Mouse (Mus musculus) E14TG2a.4 (cell line): ENCODE data around the gene Uhrf1bp1.

ENCODE experiments used
- H3K27me3 ChIP-seq: 2 replicates; pipeline ENCODE4 v1.6.1; 2014; ENCODE audit warnings: low read length, control low read depth; ENCODE audit not compliant: insufficient read depth
- H3K36me3 ChIP-seq: 2 replicates; pipeline ENCODE4 v1.6.1; 2014; ENCODE audit warnings: low read length, control low read depth; ENCODE audit not compliant: insufficient read depth
- H3K4me1 ChIP-seq: replicated peaks from 2 replicates; pipeline ENCODE4 v1.6.1; 2014; ENCODE audit warnings: low read depth, low read length, control low read depth
- H3K4me3 ChIP-seq: replicated peaks from 2 replicates; pipeline ENCODE4 v1.5.1; 2014; ENCODE audit warnings: mild to moderate bottlenecking, low read length
- H3K9me3 ChIP-seq: 2 replicates; pipeline ENCODE4 v1.6.1; 2014; ENCODE audit warnings: low read length, control low read depth
- CTCF ChIP-seq: conservative IDR thresholded peaks from 2 replicates; pipeline ENCODE4 v1.5.1; 2014; ENCODE audit warnings: low read length
- NANOG ChIP-seq: IDR thresholded peaks from 2 replicates; pipeline ENCODE4 v1.6.1; 2014; ENCODE audit warnings: borderline replicate concordance, low read length, mixed read lengths
- POU5F1 ChIP-seq: IDR thresholded peaks from 2 replicates; pipeline ENCODE4 v1.6.1; 2014; ENCODE audit warnings: low read length, borderline replicate concordance

The Uhrf1bp1 gene

DNA sequence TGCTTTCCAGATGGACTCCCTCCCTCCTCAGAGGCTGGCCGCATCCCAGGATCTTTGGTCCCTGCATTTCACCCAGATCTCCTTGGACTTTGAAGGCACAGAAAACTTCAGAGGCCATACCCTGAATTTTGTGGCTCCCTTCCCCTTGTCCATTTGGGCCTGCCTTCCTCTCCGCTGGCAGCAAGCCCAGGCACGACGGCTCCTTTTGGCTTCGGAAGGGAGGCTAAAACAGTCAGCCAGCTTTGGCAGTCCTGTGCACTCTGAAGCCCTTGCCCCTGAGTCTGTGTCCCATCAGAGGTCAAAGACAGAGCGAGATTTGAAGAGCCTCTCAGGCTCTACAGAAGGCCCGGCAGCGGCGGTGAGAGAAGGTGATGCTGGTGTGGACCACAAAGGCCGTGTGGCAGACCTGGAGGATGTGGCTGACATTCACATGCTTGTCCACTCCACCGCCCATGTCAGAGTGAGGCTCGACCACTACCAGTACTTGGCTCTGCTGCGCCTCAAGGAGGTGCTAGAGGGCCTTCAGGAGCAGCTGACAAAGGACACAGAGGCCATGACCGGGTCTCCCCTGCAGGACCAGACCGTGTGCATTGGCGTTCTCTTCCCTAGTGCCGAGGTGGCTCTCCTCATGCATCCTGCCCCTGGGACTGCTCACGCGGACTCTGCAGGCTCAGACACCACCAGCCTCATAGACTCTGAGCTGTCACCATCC, 30.4 kb downstream of the Uhrf1bp1 start:
- Histone ChIP-seq H3K4me1 (peaks cover 23% of the 10 kb centered on the region), H3K27me3 (no peaks in the 10 kb centered on the region), H3K4me3 (peak overlapping the region; percentile 64), H3K9me3 (no peaks in the 10 kb centered on the region), H3K36me3 (peaks cover 92% of the 10 kb centered on the region)
- TF ChIP-seq POU5F1, result no peak
- 0 out of 2 replicates have a peak, but pooled peaks have one; percentile 8 for TF ChIP-seq CTCF

DNA sequence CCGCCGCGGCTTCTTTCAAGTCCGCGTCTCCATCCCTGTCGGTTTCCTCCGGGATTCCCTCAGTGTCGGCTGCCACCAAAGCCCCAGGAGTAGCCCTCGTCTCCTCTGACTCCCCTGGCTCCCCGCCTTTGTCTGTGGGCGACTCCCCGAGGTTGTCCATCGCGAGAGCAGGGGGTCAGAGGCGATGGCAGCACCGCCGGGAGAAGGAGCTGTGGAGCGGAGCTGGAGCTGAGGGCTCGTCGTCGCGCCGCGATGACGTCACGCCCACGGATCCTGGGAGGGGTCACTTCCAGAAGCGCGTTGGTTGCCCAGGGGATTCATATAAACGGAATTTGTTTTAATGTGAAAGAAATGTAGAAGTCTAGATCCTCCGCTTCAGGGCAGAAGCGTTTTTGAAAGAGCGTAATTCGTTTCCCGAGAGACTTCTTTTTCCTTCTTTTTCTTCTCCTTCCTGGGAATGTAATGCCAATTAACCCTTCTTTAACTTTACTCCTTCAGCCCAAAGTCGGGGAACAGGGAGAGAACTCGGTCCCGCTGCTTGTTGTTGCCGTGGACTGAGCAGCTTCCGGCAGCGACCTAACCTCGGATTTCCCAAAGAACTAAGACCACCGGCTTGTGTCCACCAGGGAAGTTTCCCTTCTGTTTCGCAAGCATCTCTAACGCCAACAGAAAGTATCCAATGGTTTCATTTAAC, 51.4 kb downstream of the Uhrf1bp1 start:
- peaks cover 17% of the 10 kb centered on the region for H3K27me3 ChIP-seq
- H3K4me1 ChIP-seq, result peaks cover 45% of the 10 kb centered on the region
- no peaks in the 10 kb centered on the region for H3K9me3 ChIP-seq
- peaks cover 27% of the 10 kb centered on the region for H3K36me3 ChIP-seq
- TF ChIP-seq NANOG, result no peak
- TF ChIP-seq POU5F1, result no peak
- no peak for TF ChIP-seq CTCF
- peak overlapping the region; percentile 97 for H3K4me3 ChIP-seq

DNA sequence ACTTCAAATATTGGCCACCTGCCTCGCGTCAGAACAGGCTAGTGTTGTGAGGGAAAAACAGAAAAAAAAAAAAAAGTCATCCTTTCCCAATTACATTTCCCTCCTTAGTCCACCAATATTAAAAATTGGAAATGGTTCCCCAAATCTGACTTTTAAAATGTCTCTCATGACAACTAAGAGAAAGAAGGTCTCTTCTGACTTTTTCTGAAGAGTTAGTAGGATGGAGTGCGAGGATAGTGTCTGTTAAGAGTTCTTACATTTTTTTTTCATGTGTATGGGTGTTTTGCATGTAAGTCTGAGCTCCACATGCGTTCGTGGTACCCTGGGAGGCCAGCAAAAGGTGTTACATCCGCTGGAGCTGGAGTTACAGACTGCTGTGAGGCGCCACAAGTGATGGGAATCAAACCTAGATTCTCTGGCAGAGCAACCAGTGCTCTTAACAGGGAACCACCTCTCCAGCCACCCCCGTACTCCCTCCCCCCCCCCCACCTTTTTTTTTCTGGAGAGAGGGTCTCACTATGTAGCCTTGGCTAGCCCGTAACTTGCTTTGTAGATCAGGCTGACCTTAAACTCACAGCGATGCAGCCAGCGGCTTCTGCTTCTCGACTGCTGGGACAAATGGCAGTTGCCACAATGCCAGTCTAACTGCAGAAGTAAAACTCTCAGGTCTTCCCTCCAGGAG, 52.1 kb downstream of the Uhrf1bp1 start:
- peak overlapping the region; percentile 97 for H3K4me3 ChIP-seq
- H3K36me3 ChIP-seq, result peaks cover 27% of the 10 kb centered on the region
- TF ChIP-seq NANOG (no peak), CTCF (no peak), POU5F1 (no peak)
- H3K4me1 ChIP-seq, result peaks cover 44% of the 10 kb centered on the region
- H3K27me3 ChIP-seq, result peaks cover 17% of the 10 kb centered on the region
- no peaks in the 10 kb centered on the region for H3K9me3 ChIP-seq

DNA sequence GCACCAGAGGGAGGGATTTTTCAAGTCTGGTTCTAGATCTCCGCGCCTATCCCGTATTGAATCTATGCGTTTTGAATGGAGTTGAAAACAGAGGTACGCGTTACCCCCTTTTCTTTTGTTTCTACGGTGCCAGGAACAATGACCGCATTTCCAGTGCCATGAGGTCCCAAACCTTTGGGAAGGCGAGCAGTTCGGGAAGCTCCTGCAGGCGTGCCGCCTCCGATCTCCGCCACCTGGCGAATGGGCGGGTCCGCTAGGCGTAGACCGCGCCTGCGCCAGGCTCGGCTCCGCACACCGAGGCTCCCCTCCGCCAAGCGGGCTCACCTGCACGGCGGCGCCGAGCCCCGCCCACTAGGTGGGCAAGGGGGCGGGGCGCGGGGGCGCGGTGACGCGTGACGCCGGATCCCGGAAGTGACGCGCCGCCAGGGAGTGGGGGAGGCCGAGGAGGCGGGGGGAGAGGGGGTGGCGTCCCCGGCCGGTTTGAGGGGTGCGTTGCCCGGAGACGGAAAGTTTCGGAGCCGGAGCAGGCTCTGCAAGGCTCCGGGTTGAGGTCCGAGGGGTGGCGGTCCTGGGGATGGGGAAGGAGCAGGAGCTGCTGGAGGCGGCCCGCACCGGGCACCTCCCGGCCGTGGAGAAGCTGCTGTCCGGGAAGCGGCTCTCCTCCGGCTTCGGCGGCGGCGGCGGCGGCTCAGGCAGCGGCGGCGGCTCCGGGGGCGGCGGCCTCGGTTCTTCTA, 52.8 kb downstream of the Uhrf1bp1 start, which contains the start of gene Anks1:
Anks1 (plus strand) TSS at position 419 of the 734 bp plus-strand sequence.
- no peak for TF ChIP-seq NANOG
- Histone ChIP-seq H3K27me3 (peaks cover 17% of the 10 kb centered on the region), H3K36me3 (peaks cover 28% of the 10 kb centered on the region), H3K4me3 (peak within 1 kb of the TSS; percentile 97), H3K9me3 (no peaks in the 10 kb centered on the region), H3K4me1 (peaks cover 44% of the 10 kb centered on the region)

DNA sequence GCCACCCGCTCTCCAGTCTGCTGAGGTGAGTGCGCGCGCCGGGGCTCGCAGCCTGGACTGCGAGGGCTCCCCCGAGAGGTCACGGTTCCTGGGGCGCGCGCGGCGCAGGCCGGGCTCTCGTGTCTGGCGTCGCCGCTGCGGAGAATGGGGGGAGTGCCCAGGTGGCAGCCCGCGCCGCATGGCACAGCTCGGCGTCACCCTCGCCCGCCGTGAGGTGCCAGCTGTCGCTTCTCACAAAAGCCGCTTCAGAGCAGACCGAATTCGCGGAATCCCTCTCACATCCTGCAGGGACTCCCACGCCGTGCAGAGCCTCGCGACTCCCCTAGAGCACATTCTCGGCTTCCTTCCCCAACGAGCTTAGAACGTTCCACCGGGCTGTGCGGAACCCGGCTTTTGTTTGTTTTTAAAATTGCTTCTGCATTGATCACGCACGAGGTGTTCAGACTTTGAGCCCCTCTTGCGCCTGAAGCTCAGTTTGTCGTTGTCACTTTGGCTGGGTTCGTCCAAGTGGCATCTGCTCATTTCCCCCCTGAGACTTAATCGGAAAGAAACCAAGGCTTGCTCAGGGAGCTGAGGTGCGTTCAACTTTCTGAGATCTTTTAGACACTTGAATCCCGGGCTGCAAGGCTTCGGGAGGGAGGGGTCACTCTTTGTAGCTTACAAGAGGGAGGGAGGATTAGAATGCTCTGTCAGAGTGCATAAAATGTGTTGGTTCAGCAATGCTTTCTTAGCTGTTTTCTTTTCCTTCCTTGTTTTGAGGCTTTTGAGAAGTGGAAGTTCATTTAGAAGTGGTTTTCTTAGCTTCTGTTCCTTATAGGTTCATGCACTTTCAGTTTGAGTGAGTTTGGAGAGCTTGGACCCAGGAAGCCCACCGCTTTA, 53.6 kb downstream of the Uhrf1bp1 start, which contains the start of gene Taf11:
Taf11 (minus strand) TSS at position 223 of the 879 bp plus-strand sequence.
- peak within 1 kb of the TSS; percentile 97 for H3K4me3 ChIP-seq
- peaks cover 44% of the 10 kb centered on the region for H3K4me1 ChIP-seq
- no peaks in the 10 kb centered on the region for H3K9me3 ChIP-seq
- peaks cover 30% of the 10 kb centered on the region for H3K36me3 ChIP-seq
- TF ChIP-seq NANOG, result no peak
- TF ChIP-seq CTCF, result no peak
- no peak for TF ChIP-seq POU5F1
- peaks cover 17% of the 10 kb centered on the region for H3K27me3 ChIP-seq

DNA sequence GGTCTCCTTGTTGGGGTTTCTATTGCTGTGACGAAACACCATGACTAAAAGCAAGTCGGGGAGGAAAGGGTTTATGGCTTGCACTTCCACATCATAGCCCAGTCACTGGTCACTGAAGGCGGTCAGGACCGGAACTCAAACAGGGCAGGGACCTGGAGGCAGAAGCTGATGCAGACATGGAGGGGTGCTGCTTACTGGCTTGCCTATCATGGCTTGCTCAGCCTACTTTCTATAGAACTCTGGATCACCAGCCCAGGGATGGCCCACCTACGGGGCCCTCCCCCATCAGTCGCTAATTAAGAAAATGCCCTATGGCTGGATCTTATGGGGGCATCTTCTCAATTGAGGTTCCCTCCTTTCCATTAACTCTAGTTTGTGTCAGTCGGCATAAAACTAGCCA, 55.1 kb downstream of the Uhrf1bp1 start:
- Histone ChIP-seq H3K36me3 (peaks cover 25% of the 10 kb centered on the region), H3K4me1 (peaks cover 46% of the 10 kb centered on the region), H3K4me3 (no peak overlapping the region), H3K27me3 (peaks cover 17% of the 10 kb centered on the region), H3K9me3 (no peaks in the 10 kb centered on the region)
- no peak for TF ChIP-seq POU5F1
- TF ChIP-seq CTCF, result no peak
- no peak for TF ChIP-seq NANOG

DNA sequence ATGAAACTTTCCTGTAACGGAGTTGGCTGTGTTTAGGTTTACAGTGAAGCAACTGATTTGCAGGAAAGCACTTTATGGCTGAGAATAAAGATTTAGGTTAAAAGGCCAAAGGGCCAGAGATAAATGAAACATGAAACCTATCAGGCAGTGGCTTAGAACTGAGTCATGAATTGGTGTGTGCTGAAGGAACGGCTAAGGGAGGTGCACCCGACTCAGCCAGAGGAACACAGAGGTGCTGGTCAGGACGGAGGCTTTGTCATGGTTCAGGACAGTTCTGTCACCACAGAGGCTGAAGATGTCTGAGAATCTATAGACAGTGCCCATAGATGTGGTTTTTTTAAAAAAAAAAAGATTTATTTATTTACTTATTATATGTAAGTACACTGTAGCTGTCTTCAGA, 58.5 kb downstream of the Uhrf1bp1 start:
- Histone ChIP-seq H3K4me3 (no peak overlapping the region), H3K36me3 (peaks cover 25% of the 10 kb centered on the region), H3K4me1 (peaks cover 34% of the 10 kb centered on the region), H3K27me3 (peaks cover 16% of the 10 kb centered on the region), H3K9me3 (no peaks in the 10 kb centered on the region)
- no peak for TF ChIP-seq CTCF
- TF ChIP-seq POU5F1, result no peak
- TF ChIP-seq NANOG, result no peak
